Comparison of ENCODE assay signal across 20 mouse cellular contexts in genomic region chr8:122464985-122465384, GRCm38 (mm10). TPM values are rescaled to one million over a fixed set of nuclear protein-coding genes. Genes with fewer than 3 reads are reported as not detected.
A peak's percentile ranks its signal among the peaks of the same experiment; 100 is the strongest.
DNase-seq lines count a peak whose midpoint lies in the region; ATAC-seq and TF ChIP-seq lines count a peak whose summit lies in the region.
"Had no signal": no experiment of that assay in that cellular context is flagged by ENCODE, and none has a peak within 500 bp of the region (broad histone marks: within the 10 kb centered on the region; RNA-seq: fewer than 3 reads in every experiment).

No protein-coding gene starts in this region.

- TF ChIP-seq EP300 in liver, postnatal 0 days (IDR thresholded peaks at IDR 0.05; ENCODE audit: low read depth), result no peak

- peaks cover 15% of the 10 kb centered on the region for H3K27me3 ChIP-seq in liver, embryonic 11.5 days (replicated peaks; ENCODE audit: control insufficient read depth, insufficient read depth, low read length)
- peaks cover 14% of the 10 kb centered on the region for H3K27me3 ChIP-seq in liver, postnatal 0 days (ENCODE audit: insufficient read depth, low read length)
- peaks cover 38% of the 10 kb centered on the region for H3K27me3 ChIP-seq in hindbrain, embryonic 10.5 days (ENCODE audit: insufficient read depth, poor library complexity, severe bottlenecking)
- H3K27me3 ChIP-seq: Patski had no signal

- H3K27ac ChIP-seq in liver, embryonic 11.5 days (ENCODE audit: low read depth, low read length), result no peak overlapping the region; the same call in 1 of the 2 replicates
- H3K27ac ChIP-seq in liver, postnatal 0 days (ENCODE audit: low read depth), result no peak overlapping the region
- H3K27ac ChIP-seq in hindbrain, embryonic 10.5 days, result no peak overlapping the region
- H3K27ac ChIP-seq: forebrain, embryonic 13.5 days; heart, embryonic 13.5 days; hindbrain, embryonic 12.5 days had no signal

- peaks cover 36% of the 10 kb centered on the region for H3K4me1 ChIP-seq in liver, embryonic 11.5 days (replicated peaks; ENCODE audit: control insufficient read depth, insufficient read depth, low read length)
- peaks cover 54% of the 10 kb centered on the region for H3K4me1 ChIP-seq in liver, postnatal 0 days (ENCODE audit: insufficient read depth)
- H3K4me1 ChIP-seq in hindbrain, embryonic 10.5 days (replicated peaks), result peaks cover 48% of the 10 kb centered on the region

- no peak overlapping the region for H3K4me2 ChIP-seq in liver, embryonic 11.5 days
- no peak overlapping the region for H3K4me2 ChIP-seq in liver, postnatal 0 days (ENCODE audit: low read depth, low read length)
- H3K4me2 ChIP-seq: forebrain, embryonic 13.5 days; heart, embryonic 13.5 days; hindbrain, embryonic 12.5 days had no signal

- no peak for ATAC-seq in liver, embryonic 11.5 days (replicated peaks; ENCODE audit: low FRiP score)
- no peak for ATAC-seq in liver, postnatal 0 days
- ATAC-seq: activated CD4-positive, CD25-positive, alpha-beta regulatory T cell, adult 4 months; forebrain, embryonic 13.5 days; forebrain, postnatal 0 days; hindbrain, embryonic 16.5 days; inflammation-experienced regulatory T-cells, adult 6 months; Patski had no signal

- no peak overlapping the region for H3K4me3 ChIP-seq in liver, embryonic 11.5 days (ENCODE audit: low read depth, low read length)
- H3K4me3 ChIP-seq in liver, postnatal 0 days (ENCODE audit: low read depth, low read length), result no peak overlapping the region
- H3K4me3 ChIP-seq in hindbrain, embryonic 10.5 days, result no peak overlapping the region
- H3K4me3 ChIP-seq: forebrain, embryonic 13.5 days; heart, embryonic 13.5 days; hindbrain, embryonic 12.5 days had no signal

- peaks cover 9% of the 10 kb centered on the region; the same call in 1 of the 2 replicates for H3K36me3 ChIP-seq in liver, embryonic 11.5 days (ENCODE audit: control insufficient read depth, insufficient read depth, low read length)
- peaks cover 30% of the 10 kb centered on the region for H3K36me3 ChIP-seq in liver, postnatal 0 days (replicated peaks; ENCODE audit: insufficient read depth, low read length)
- peaks cover 44% of the 10 kb centered on the region for H3K36me3 ChIP-seq in hindbrain, embryonic 10.5 days

- no peaks in the 10 kb centered on the region for H3K9me3 ChIP-seq in liver, embryonic 11.5 days (ENCODE audit: control insufficient read depth, low read length)
- no peaks in the 10 kb centered on the region for H3K9me3 ChIP-seq in liver, postnatal 0 days (ENCODE audit: low read length)
- no peaks in the 10 kb centered on the region for H3K9me3 ChIP-seq in hindbrain, embryonic 10.5 days
- H3K9me3 ChIP-seq: forebrain, embryonic 13.5 days; heart, embryonic 13.5 days; hindbrain, embryonic 12.5 days had no signal

- DNase-seq in adrenal gland, adult 8-10 months, result peak; percentile 51
- no peak for DNase-seq in adrenal gland, postnatal 25 days
- no peak for DNase-seq in liver, embryonic 11.5 days (ENCODE audit: low spot score)
- DNase-seq in liver, postnatal 0 days, result no peak
- peak; percentile 22 for DNase-seq in thymus, postnatal 14 days
- no peak for DNase-seq in thymus, postnatal 25 days
- DNase-seq in hindbrain, embryonic 10.5 days (ENCODE audit: low spot score), result no peak
- DNase-seq: cerebellum, adult 18-20 months; cerebellum, adult 9-11 months; cerebellum, postnatal 36 days; forebrain, postnatal 0 days; gastrocnemius, postnatal 14 days; heart, postnatal 36 days had no signal

- H3K9ac ChIP-seq in liver, embryonic 11.5 days (ENCODE audit: low read depth, low read length), result 0 out of 2 replicates have a peak overlapping the region, but pooled peaks have one; percentile 32
- no peak overlapping the region for H3K9ac ChIP-seq in liver, postnatal 0 days (replicated peaks)
- H3K9ac ChIP-seq: forebrain, embryonic 13.5 days; forebrain, postnatal 0 days; heart, embryonic 13.5 days; hindbrain, embryonic 12.5 days had no signal

- 33% methylated on average over 7 of the region's 7 CpGs for WGBS in liver, embryonic 11.5 days
- 30% methylated on average over 7 of the region's 7 CpGs for WGBS in liver, postnatal 0 days (ENCODE audit: insufficient replicate concordance)
- 67% methylated on average over 7 of the region's 7 CpGs for WGBS in hindbrain, embryonic 10.5 days

- TF ChIP-seq CTCF in liver, postnatal 0 days (IDR thresholded peaks at IDR 0.05; ENCODE audit: low read depth), result no peak

RNA-seq across cellular contexts. Expression of gene Snai3, which starts 4.5 kb away (rescaled TPM):
- total RNA-seq in adrenal gland, adult 8-10 months (2022), result not detected
- total RNA-seq in adrenal gland, postnatal 25 days (2021), result not detected in 2 replicates
- 0.23 and 0.29 TPM in 2 replicates for polyA plus RNA-seq in liver, embryonic 11.5 days (2014; fragmentation: Nextera tagmentation; extraction: Ambion mirVana)
- 1.4 and 3.4 TPM in 2 replicates for polyA plus RNA-seq in liver, postnatal 0 days (2015; fragmentation: Nextera tagmentation; extraction: Ambion mirVana)
- 0.16 TPM in 1 of 2 replicates, not detected in the other for polyA plus RNA-seq in hindbrain, embryonic 10.5 days (2016; fragmentation: Nextera tagmentation; extraction: Ambion mirVana)
- total RNA-seq: forebrain, postnatal 0 days had no signal
- polyA plus RNA-seq: forebrain, postnatal 0 days; hindbrain, embryonic 12.5 days; hindbrain, embryonic 16.5 days had no signal

RNA-seq across cellular contexts. Expression of gene Rnf166, which starts 10.9 kb away (rescaled TPM):
- 10 to 100 TPM; 46.3 to 68.8 (median 57.7) TPM for total RNA-seq in adrenal gland, adult 8-10 months (2022)
- 65.3 and 66.5 TPM in 2 replicates for total RNA-seq in adrenal gland, postnatal 25 days (2021)
- 24.7 and 26.8 TPM in 2 replicates for polyA plus RNA-seq in liver, embryonic 11.5 days (2014; fragmentation: Nextera tagmentation; extraction: Ambion mirVana)
- polyA plus RNA-seq in liver, postnatal 0 days (2015; fragmentation: Nextera tagmentation; extraction: Ambion mirVana), result 18.5 and 18.9 TPM in 2 replicates
- polyA plus RNA-seq in hindbrain, embryonic 10.5 days (2016; fragmentation: Nextera tagmentation; extraction: Ambion mirVana), result 31.8 and 33.6 TPM in 2 replicates

RNA-seq across cellular contexts. Expression of gene Ctu2, which starts 11.0 kb away (rescaled TPM):
- 10 to 100 TPM; 25.8 to 28.5 (median 26.2) TPM for total RNA-seq in adrenal gland, adult 8-10 months (2022)
- 20.6 and 24.7 TPM in 2 replicates for total RNA-seq in adrenal gland, postnatal 25 days (2021)
- polyA plus RNA-seq in liver, embryonic 11.5 days (2014; fragmentation: Nextera tagmentation; extraction: Ambion mirVana), result 51.9 and 55.6 TPM in 2 replicates
- 17.8 and 20.9 TPM in 2 replicates for polyA plus RNA-seq in liver, postnatal 0 days (2015; fragmentation: Nextera tagmentation; extraction: Ambion mirVana)
- 74.1 and 74.7 TPM in 2 replicates for polyA plus RNA-seq in hindbrain, embryonic 10.5 days (2016; fragmentation: Nextera tagmentation; extraction: Ambion mirVana)

RNA-seq across cellular contexts. Expression of gene Mvd, which starts 21.8 kb away (rescaled TPM):
- 10 to 100 TPM; 16.7 to 33.1 (median 22.0) TPM for total RNA-seq in adrenal gland, adult 8-10 months (2022)
- 53.6 and 78.3 TPM in 2 replicates for total RNA-seq in adrenal gland, postnatal 25 days (2021)
- 36.5 and 40.6 TPM in 2 replicates for polyA plus RNA-seq in liver, embryonic 11.5 days (2014; fragmentation: Nextera tagmentation; extraction: Ambion mirVana)
- 4.9 and 5.8 TPM in 2 replicates for polyA plus RNA-seq in liver, postnatal 0 days (2015; fragmentation: Nextera tagmentation; extraction: Ambion mirVana)
- 61.8 and 65.1 TPM in 2 replicates for polyA plus RNA-seq in hindbrain, embryonic 10.5 days (2016; fragmentation: Nextera tagmentation; extraction: Ambion mirVana)

RNA-seq across cellular contexts. Expression of gene Cyba, which starts 32.3 kb away (rescaled TPM):
- 10 to 100 TPM; 34.3 to 52.7 (median 43.6) TPM for total RNA-seq in adrenal gland, adult 8-10 months (2022)
- total RNA-seq in adrenal gland, postnatal 25 days (2021), result 25.4 and 27.0 TPM in 2 replicates
- 201 and 215 TPM in 2 replicates for polyA plus RNA-seq in liver, embryonic 11.5 days (2014; fragmentation: Nextera tagmentation; extraction: Ambion mirVana)
- polyA plus RNA-seq in liver, postnatal 0 days (2015; fragmentation: Nextera tagmentation; extraction: Ambion mirVana), result 211 and 220 TPM in 2 replicates
- polyA plus RNA-seq in hindbrain, embryonic 10.5 days (2016; fragmentation: Nextera tagmentation; extraction: Ambion mirVana), result 75.4 and 76.6 TPM in 2 replicates

Comparison
In these comparisons a context has a peak if more than half of its experiments do, and no peak if none do; other contexts are left out.
1. DNase-seq: peak in adrenal gland, adult 8-10 months (single experiment) and thymus, postnatal 14 days (single experiment); none in adrenal gland, postnatal 25 days (single experiment), liver, embryonic 11.5 days (single experiment), liver, postnatal 0 days (single experiment), thymus, postnatal 25 days (single experiment) and hindbrain, embryonic 10.5 days (single experiment).